Mouse (Mus musculus) liver, embryonic 14.5 days (tissue): ENCODE data around the gene Kcng3.

Experiments
- CTCF ChIP-seq: IDR thresholded peaks from 2 replicates; pipeline ENCODE4 v1.5.1; 2016; ENCODE audit warnings: antibody characterized with exemption, low read depth, control low read depth
- EP300 ChIP-seq: IDR thresholded peaks from 2 replicates; pipeline ENCODE4 v1.6.1; 2016; ENCODE audit warnings: antibody characterized with exemption, low read depth

DNA sequence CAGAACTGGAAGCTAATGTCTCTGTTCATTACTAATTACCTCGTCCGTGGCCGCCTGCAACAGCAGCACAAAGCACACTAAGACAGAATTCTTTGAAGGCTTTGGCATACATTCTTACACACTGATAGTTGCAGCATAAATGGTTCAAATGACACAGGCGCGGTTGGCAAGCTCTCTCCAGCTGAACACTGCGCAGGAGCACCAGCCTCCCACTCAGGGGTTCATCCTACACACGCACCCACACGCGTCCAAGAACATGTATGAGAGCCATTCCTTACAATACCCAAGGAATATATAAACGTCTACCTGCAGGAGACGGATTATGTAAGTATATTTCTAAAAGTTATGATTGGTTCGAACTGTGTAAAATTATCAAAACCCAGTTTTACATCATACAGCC lies 30.7 kb downstream of the Kcng3 start:
- TF ChIP-seq CTCF (no peak), EP300 (no peak)
